Mouse (Mus musculus): Measurements from ENCODE around the gene Nnat.

DNA sequence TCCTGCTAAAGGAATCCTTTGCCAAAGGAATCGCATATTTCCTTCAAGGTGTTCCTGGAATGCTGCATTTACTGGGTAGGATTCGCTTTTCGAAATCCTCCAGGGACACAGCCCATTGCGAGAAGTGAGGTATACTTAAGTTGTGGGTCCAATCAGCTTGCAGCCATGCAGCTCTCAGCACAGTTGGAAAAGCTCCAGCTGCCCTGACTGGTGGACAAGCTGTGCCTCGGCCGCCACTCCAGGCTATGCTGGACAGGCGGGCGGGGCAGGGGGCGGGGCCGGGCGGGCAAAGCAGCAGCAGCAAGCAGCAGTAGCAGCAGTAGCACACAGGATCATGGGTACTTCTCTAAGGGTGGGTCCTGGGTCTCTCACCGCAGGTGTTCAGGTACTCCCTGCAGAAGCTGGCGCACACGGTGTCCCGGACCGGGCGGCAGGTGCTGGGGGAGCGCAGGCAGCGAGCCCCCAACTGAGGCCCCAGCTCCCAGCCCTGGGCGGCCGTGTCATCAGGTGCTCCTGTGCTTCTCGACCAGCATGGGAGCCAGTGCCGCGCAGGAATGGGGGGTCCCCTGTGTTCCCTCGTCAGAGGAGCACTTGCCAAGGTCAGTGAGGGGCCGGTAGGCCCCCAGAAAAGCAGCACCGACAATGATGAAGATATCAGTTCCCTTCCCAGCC is 1.4 kb downstream of the Nnat start:
- TF ChIP-seq EP300 (IDR thresholded peaks at IDR 0.05; ENCODE audit: insufficient read depth, low read depth, low read length) (no peak), CTCF (IDR thresholded peaks at IDR 0.05) (no peak), POLR2A (IDR thresholded peaks at IDR 0.05; ENCODE audit: insufficient read depth, low read depth, low read length) (no peak)
